Mouse (Mus musculus) embryonic facial prominence, embryonic 12.5 days (tissue): ENCODE data around the gene Abr. TPM values are rescaled to one million over a fixed set of nuclear protein-coding genes. Genes with fewer than 3 reads are reported as not detected.
A peak's percentile ranks its signal among the peaks of the same experiment; 100 is the strongest.

Experiments
- ATAC-seq: fragments of 200-750 bp; cut with Nextera tagmentation; 2 replicates; pipeline ENCODE4 v1.8.0; 2017; ENCODE audit not compliant: insufficient number of reproducible peaks, insufficient read depth, low FRiP score, low TSS enrichment
- H3K27ac ChIP-seq: fragments of 300-500 bp; sonication (generic); 2 replicates; pipeline ENCODE4 v1.5.1; 2016; ENCODE audit warnings: mild to moderate bottlenecking
- H3K27me3 ChIP-seq: fragments of 300-500 bp; sonication (generic); 2 replicates; pipeline ENCODE4 v1.6.1; 2016; ENCODE audit warnings: mild to moderate bottlenecking, moderate library complexity
- H3K36me3 ChIP-seq: fragments of 300-500 bp; sonication (generic); 2 replicates; pipeline ENCODE4 v1.6.1; 2016; ENCODE audit warnings: mild to moderate bottlenecking
- H3K4me1 ChIP-seq: fragments of 300-500 bp; sonication (generic); 2 replicates; pipeline ENCODE4 v1.6.1; 2016
- H3K4me2 ChIP-seq: fragments of 300-500 bp; sonication (generic); replicated peaks from 2 replicates; pipeline ENCODE4 v1.6.1; 2016; ENCODE audit warnings: mild to moderate bottlenecking, moderate library complexity
- H3K4me3 ChIP-seq: fragments of 300-500 bp; sonication (generic); 2 replicates; pipeline ENCODE4 v1.5.1; 2016; ENCODE audit warnings: mild to moderate bottlenecking
- H3K9ac ChIP-seq: fragments of 300-500 bp; sonication (generic); 2 replicates; pipeline ENCODE4 v1.6.1; 2016; ENCODE audit warnings: mild to moderate bottlenecking, moderate library complexity
- H3K9me3 ChIP-seq: fragments of 300-500 bp; sonication (generic); 2 replicates; pipeline ENCODE4 v1.6.1; 2016; ENCODE audit warnings: mild to moderate bottlenecking, moderate library complexity
- WGBS: fragments of 180-500 bp; shearing (Covaris S2); methylation state at CpG from one replicate; pipeline ENCODE4 v1.1.7; 2016; 5-methylcytosine and 5-hydroxymethylcytosine counted together
- polyA plus RNA-seq: library from polyadenylated mRNA; unstranded; fragments of >200 nt; fragmentation: Nextera tagmentation; extraction: Ambion mirVana; gene quantifications from 2 replicates; pipeline ENCODE4 v1.2.1, GENCODE M21; 2016

The Abr gene
- polyA plus RNA-seq, 1 experiment from 2014 or later, result 46.7 TPM

DNA sequence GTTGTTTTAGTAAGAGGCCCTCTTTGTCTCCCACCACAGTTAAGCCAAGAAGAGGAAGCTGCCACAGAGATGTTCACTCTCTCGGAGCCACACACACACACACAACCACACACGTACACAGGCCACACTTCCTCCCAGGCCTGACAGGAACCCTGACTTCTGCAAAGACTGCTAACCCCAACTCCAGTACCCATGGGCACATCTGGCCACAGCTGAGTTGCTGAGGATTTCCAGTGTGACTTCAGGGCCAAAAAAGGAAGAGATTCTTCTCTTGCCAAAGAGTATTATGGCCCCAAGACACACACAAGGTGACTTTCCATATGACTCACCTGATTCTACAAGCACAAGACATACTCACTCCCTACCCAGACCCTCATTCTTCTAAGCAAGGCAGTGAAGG lies 34.1 kb downstream of the Abr start:
- Histone ChIP-seq H3K4me1 (no peaks in the 10 kb centered on the region), H3K4me3 (no peak overlapping the region), H3K36me3 (no peaks in the 10 kb centered on the region), H3K27ac (no peak overlapping the region), H3K9me3 (no peaks in the 10 kb centered on the region), H3K27me3 (no peaks in the 10 kb centered on the region), H3K4me2 (no peak overlapping the region), H3K9ac (no peak overlapping the region)
- WGBS, result 87% methylated on average over 2 of the region's 2 CpGs
- ATAC-seq, result no peak

DNA sequence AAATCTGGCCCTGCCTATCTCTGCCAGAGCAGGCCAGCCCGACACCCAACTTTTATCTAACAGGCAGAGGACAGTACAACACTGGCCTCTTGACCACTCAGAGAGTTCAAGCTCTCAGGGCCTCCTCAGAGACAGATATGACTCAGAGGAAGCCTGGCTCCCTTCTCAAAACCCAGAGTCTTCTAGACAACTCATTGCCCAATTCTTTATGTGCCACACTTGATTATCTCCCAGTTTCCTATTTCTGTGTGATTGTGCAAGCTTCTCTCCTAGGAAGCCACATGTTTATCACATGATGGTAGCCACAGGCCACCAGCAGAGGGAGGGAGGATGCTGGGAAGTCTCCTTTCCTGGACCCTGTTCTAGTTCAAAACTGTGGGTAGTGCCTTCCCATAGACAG lies 34.8 kb downstream of the Abr start:
- Histone ChIP-seq H3K9ac (no peak overlapping the region), H3K36me3 (no peaks in the 10 kb centered on the region), H3K4me2 (no peak overlapping the region), H3K27me3 (no peaks in the 10 kb centered on the region), H3K4me3 (no peak overlapping the region), H3K4me1 (no peaks in the 10 kb centered on the region), H3K9me3 (no peaks in the 10 kb centered on the region), H3K27ac (no peak overlapping the region)
- WGBS, result 92% methylated on average over 1 of the region's 1 CpGs
- no peak for ATAC-seq

DNA sequence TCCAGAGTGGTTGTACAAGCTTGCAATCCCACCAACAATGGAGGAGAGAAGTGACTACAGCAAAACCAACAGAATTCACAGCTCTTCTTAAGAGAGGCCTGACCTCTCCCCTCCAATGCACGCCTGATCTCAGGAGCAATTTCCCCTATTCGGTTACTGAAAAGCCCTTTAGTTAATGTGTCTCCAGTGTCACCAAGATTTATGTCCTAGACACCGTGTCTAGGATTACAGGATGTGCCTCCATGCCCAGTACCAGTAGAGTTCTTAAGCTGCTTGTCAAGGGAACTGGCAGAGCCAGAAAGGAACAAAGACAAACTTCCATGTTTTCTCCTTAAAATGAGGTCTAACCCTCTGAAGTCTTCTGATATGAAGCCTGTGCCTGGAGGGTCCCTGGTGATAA lies 36.0 kb downstream of the Abr start:
- Histone ChIP-seq H3K4me1 (no peaks in the 10 kb centered on the region), H3K27ac (no peak overlapping the region), H3K36me3 (no peaks in the 10 kb centered on the region), H3K4me3 (no peak overlapping the region), H3K4me2 (no peak overlapping the region), H3K9me3 (no peaks in the 10 kb centered on the region), H3K9ac (no peak overlapping the region), H3K27me3 (no peaks in the 10 kb centered on the region)
- WGBS, result 71% methylated on average over 3 of the region's 3 CpGs
- no peak for ATAC-seq

DNA sequence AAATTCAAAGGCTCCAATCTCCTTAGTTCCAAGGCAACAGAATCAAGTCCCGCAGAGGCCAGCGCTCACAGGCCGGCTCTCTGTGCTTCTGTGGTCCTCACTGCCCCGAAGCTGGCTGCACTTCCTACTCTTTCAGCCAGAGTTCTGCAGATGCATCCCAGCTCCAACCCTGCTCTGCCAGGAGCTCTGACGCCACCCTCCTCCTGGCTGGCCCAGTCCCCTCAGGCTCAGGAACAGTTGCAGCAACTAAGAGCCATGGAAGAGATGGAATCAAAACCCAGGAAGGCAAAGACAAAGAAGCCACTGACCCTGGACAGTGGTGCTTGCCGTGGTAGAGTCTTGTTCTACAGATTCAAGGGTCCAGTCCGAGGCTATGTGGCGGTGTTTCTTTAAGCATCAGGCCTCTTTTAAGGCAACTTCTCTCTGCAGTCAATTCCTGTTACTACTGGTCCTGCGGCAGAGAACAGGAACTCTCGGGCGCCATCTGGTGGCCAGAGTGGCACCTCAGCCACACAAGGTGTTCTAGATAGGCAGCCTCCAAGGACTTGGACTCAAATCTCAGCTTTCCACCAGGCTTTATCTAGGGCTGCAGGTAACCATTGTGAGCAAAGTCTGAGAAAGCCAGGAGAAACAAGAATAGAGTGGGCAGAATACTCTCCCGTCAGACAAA lies 44.4 kb downstream of the Abr start:
- Histone ChIP-seq H3K9ac (no peak overlapping the region), H3K36me3 (no peaks in the 10 kb centered on the region), H3K27me3 (no peaks in the 10 kb centered on the region), H3K27ac (no peak overlapping the region), H3K4me1 (peaks cover 6% of the 10 kb centered on the region; the same call in 1 of the 2 replicates), H3K9me3 (no peaks in the 10 kb centered on the region), H3K4me2 (no peak overlapping the region), H3K4me3 (no peak overlapping the region)
- 29% methylated on average over 12 of the region's 12 CpGs for WGBS
- no peak for ATAC-seq

DNA sequence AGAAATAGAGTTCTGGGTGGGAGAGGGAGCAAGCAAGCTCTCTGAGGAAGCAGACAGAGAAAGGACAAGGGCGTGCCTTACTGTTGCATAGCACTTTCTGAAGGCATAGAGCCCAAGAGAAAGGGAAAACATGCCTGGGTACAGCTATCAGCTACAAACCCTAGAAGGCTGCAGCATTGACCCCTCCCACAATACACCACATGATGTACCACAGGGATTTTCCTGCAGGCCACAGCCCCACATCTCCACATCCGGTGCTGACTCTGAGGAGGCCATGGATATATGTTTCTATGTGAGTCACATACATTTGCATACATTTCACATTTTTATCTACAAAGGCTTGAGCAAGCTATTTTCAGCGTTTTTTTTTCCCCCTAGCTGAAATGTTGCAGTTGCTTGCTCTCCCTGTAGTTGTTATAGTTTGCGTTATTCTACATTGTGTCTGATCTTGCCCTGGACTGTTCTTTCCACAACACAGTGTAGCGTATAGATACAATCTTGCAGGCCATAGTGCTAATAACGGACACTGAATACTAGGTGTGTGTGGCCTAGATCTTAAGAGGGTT lies 49.2 kb downstream of the Abr start:
- no peak overlapping the region for H3K4me2 ChIP-seq
- H3K9me3 ChIP-seq, result no peaks in the 10 kb centered on the region
- H3K4me3 ChIP-seq, result no peak overlapping the region
- no peak overlapping the region for H3K27ac ChIP-seq
- H3K9ac ChIP-seq, result no peak overlapping the region
- no peaks in the 10 kb centered on the region for H3K36me3 ChIP-seq
- ATAC-seq, result no peak
- peaks cover 35% of the 10 kb centered on the region for H3K4me1 ChIP-seq
- 80% methylated on average over 6 of the region's 6 CpGs for WGBS
- H3K27me3 ChIP-seq, result 0 out of 2 replicates have a peak, but pooled peaks cover 5% of the 10 kb centered on the region

DNA sequence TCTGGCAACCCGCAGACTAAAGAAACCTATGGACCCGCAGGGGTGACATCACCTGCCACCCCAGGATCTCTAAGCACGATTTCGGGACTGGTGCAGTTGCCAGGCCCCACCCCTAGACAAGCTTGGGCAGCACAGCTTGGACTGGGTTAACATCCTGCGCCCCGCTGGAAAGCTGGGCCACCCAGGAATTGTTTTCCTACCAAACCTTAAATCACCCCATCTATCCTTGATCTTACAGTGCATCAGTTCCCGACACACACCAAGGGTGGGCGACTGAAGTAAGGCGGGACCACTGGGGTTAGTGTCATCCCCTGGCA lies 50.5 kb downstream of the Abr start:
- 5% methylated on average over 9 of the region's 9 CpGs for WGBS
- ATAC-seq, result 0 out of 2 replicates have a peak, but pooled peaks have one; percentile 5
- H3K4me3 ChIP-seq, result peak overlapping the region; percentile 62

DNA sequence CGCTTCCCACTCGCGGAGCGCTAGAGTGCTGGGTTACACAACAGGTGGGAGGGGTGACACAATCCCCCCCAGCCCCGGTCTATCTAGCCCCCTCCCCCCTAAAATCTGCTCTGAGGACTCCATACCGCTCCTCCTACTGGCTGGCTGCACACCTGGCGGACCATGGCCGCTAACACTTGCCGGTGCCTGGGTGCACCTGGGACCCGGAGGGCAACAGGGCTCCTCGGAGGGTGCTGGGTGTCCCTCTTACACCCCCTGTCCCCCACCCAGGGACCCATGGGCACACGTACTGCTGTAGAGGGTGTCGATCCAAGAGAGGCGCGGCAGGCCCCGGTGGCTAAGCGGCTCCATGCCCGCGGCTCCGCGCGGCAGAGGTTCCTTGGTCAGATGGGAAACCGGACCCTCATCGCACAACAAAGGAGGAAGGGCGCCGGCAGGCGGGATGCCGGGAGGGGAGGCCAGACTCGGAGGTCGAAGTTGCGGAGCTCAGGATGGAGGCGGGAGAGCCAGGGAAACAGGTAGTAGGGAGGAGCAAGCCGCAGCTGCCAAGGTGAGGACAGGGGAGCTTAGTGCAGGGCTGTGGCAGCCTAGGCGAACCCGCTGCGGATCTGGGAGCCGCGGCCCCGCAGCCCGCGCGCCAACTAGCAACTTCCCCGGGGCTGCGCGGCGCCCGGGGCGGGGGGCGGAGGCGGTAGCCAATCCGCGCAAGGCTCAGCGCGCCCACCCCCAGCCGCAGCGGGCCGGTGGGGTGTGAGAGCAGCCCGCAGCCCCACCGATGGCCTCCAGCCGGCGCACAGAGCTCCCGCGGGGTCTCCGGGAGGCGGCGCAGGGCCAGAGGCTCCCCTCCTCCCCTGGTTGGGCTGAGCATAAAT lies 51.1 kb downstream of the Abr start:
- Histone ChIP-seq H3K4me1 (peaks cover 51% of the 10 kb centered on the region), H3K27me3 (0 out of 2 replicates have a peak, but pooled peaks cover 5% of the 10 kb centered on the region), H3K9ac (peak overlapping the region; percentile 75), H3K9me3 (no peaks in the 10 kb centered on the region), H3K4me3 (peak overlapping the region; percentile 62), H3K4me2 (peak overlapping the region; percentile 84), H3K36me3 (no peaks in the 10 kb centered on the region), H3K27ac (peak overlapping the region; percentile 63; the same call in 1 of the 2 replicates)
- 1% methylated on average over 64 of the region's 66 CpGs for WGBS
- ATAC-seq, result peak; percentile 70

More for the DNA sequence above, 50.5 kb downstream of the Abr start:
- peak overlapping the region; percentile 75 for H3K9ac ChIP-seq
- H3K36me3 ChIP-seq, result no peaks in the 10 kb centered on the region
- H3K9me3 ChIP-seq, result no peaks in the 10 kb centered on the region
- peaks cover 45% of the 10 kb centered on the region for H3K4me1 ChIP-seq
- H3K27me3 ChIP-seq, result 0 out of 2 replicates have a peak, but pooled peaks cover 5% of the 10 kb centered on the region
- H3K27ac ChIP-seq, result 0 out of 2 replicates have a peak overlapping the region, but pooled peaks have one; percentile 63
- peak overlapping the region; percentile 84 for H3K4me2 ChIP-seq

DNA sequence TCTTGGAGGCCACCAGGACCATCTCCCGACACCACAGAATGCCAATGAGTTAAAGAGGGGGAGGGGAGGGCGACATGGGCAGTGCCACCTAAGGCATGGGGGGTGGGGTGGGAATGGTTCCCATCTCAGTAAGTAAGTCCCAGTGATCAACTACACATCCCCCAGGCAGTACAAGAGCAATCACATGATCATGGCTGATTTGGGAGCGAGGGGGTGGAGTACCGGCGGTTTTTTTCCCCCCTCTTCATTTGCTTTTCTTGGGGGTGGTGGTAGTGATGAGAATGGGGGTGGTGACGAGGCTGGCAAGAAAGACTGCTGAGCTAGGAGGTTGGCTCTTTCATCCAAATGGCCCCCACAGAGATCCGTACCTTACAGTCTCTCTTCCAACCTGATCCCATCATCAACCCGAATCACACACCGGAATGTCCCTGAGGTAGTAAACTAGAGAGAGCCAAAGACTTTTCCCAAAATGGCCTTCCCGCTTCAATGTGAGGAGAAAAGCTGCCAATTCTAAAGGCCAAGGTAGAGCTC lies 51.8 kb downstream of the Abr start:
- 8% methylated on average over 10 of the region's 10 CpGs for WGBS
- H3K36me3 ChIP-seq, result no peaks in the 10 kb centered on the region
- 0 out of 2 replicates have a peak, but pooled peaks cover 5% of the 10 kb centered on the region for H3K27me3 ChIP-seq
- H3K4me3 ChIP-seq, result peak overlapping the region; percentile 62
- peaks cover 56% of the 10 kb centered on the region for H3K4me1 ChIP-seq
- H3K4me2 ChIP-seq, result peak overlapping the region; percentile 84
- peak overlapping the region; percentile 75 for H3K9ac ChIP-seq
- H3K27ac ChIP-seq, result no peak overlapping the region
- no peak for ATAC-seq
- H3K9me3 ChIP-seq, result no peaks in the 10 kb centered on the region

DNA sequence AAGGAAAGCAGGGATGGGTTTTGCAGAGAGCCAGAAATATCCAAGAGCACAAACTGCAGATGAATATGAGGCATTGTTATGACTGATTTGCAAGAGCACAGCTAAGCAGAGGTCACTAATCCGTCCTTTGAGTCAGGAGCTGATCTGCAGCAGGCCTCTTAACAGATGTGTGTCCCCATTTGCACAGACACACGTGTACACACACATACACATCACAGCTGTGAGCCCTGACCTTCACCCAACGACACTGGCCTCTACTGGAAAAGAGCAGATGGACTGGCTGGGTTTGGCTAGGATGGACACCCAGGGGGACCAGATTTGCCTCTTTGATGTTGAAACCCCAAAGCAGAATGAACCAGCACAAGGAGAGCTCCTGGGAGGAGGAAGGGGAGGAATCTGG lies 52.7 kb downstream of the Abr start:
- Histone ChIP-seq H3K27ac (no peak overlapping the region), H3K9me3 (no peaks in the 10 kb centered on the region), H3K4me3 (peak overlapping the region; percentile 62; the same call in 1 of the 2 replicates), H3K9ac (no peak overlapping the region), H3K27me3 (0 out of 2 replicates have a peak, but pooled peaks cover 5% of the 10 kb centered on the region), H3K4me1 (peaks cover 63% of the 10 kb centered on the region), H3K36me3 (no peaks in the 10 kb centered on the region), H3K4me2 (peak overlapping the region; percentile 84)
- no peak for ATAC-seq
- 28% methylated on average over 3 of the region's 3 CpGs for WGBS

DNA sequence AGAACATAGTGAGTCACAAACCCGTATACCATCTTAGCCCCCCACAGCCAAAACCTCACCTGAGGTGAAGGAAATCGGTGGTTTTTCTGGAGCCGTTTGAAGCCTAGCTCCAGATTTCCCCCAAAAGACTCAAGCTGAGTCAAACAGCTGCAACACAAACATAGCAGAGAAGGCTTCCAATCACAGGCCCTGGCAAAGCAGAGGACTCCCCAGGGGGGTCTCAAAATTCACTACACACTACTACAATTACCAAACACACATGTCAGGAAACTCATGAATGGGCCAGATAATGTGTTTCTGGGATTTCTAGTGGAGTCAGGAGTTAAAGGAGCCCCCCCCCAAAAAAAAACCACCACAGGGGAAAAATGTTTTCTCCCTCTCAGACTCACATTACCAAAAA lies 56.0 kb downstream of the Abr start:
- H3K4me2 ChIP-seq, result no peak overlapping the region
- peaks cover 68% of the 10 kb centered on the region for H3K4me1 ChIP-seq
- no peaks in the 10 kb centered on the region for H3K9me3 ChIP-seq
- peak overlapping the region; percentile 59; the same call in 1 of the 2 replicates for H3K27ac ChIP-seq
- no peaks in the 10 kb centered on the region for H3K27me3 ChIP-seq
- H3K9ac ChIP-seq, result no peak overlapping the region
- H3K4me3 ChIP-seq, result no peak overlapping the region
- ATAC-seq, result no peak
- WGBS, result 27% methylated on average over 3 of the region's 3 CpGs
- H3K36me3 ChIP-seq, result no peaks in the 10 kb centered on the region

DNA sequence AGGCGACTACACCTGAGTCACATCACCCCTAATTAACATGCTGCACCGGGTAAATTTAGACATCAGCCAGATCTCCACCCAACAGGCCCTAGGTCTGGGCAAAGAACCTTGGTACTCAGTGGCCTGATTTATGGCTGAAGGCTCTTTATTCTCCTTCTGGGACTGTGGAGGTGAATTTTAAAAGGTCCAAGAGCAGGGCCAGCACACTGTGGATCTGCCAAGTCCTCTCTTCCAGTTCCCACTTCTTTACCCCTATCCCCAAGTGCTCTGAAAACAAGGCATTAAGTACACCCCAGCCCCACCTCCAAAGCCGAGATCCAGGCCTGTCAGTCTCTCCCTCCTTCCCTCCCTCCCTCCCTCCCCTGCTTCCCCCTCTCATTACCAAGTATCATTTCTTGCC lies 59.5 kb downstream of the Abr start:
- Histone ChIP-seq H3K4me3 (no peak overlapping the region), H3K36me3 (no peaks in the 10 kb centered on the region; the same call in 1 of the 2 replicates), H3K4me1 (peaks cover 41% of the 10 kb centered on the region), H3K9ac (no peak overlapping the region), H3K27me3 (no peaks in the 10 kb centered on the region), H3K27ac (no peak overlapping the region), H3K9me3 (no peaks in the 10 kb centered on the region), H3K4me2 (no peak overlapping the region)
- no peak for ATAC-seq
- 43% methylated on average over 3 of the region's 3 CpGs for WGBS
